Mouse (Mus musculus) adipocyte (in vitro differentiated cells): ENCODE measurements around the gene Mageb2.
"Not testable (repeated sequence)": the region's sequence is repeated elsewhere in the genome, so short reads cannot be mapped to it uniquely, and the experiment has no call there.

Source experiments
- DNase-seq: peaks from one replicate; pipeline ENCODE4 v3.0.0-alpha.2; 2016; ENCODE audit warnings: low spot score

The Mageb2 gene

DNA sequence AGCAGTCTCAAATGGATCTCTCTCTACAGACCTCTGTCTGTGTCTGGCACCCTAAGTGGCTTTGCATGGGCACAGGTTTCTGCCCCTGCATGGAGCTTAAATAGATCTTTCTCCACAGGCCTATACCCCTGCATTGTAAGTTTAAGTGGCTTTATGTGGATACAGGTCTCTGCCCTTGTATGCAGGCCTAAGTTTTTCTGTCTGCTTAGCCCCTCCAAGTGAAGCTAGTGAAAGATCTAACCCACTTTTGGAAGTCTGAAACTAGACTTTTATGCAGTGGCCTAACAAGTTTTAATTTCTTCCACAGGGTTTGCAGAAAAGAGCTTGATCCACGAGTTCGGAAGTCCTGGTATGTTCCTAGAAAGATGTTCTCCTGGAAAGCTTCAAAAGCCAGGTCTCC, at the start of gene Mageb2:
Gene Mageb2, plus strand, starts transcription at position 301 of the 400 bp plus-strand sequence.
- not testable (repeated sequence) for DNase-seq

DNA sequence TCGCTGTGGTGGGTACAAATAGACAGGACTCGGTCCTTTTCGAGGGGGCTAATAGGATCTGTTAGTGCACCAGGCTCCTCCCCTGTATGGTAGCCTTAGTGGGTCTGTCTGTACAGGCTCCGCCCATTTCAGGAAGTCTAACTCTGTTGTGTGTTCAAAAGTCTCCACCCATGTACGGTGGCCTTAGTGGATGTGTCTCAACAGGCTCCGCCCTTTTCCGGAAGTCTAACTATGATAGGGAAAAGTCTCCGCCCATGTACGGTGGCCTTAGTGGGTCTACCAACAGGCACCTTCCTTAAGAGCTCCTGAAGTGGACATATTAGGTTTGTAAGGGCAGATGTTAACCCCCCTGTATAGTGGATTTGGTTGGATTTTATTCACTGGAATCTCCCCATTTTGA, 18.2 kb upstream of the Mageb2 start:
- DNase-seq, result not testable (repeated sequence)
